ENCODE assay signal across 9 mouse cellular contexts in the genomic region with DNA sequence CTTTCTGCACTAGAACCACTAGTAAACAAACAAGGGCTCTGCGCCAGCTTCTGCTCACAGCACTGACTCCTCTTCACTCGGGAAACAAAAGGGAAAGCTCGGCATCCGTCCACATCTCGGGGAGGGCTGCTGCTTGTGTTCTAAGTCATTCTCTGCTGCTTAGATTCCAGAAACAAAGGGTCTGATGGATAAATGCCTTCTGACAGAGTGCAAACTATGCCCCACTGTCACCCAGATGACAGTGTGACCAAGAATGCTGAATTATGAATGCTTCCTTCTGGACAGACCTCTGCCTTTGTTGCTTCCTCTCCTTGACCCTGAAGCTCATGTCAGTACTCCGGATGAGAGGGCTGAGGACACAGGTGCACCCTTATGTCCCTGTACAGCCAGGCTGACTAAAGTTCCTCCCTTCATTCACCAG.
A peak's percentile ranks its signal among the peaks of the same experiment; 100 is the strongest.
DNase-seq lines count a peak whose midpoint lies in the region; ATAC-seq and TF ChIP-seq lines count a peak whose summit lies in the region.
"Had no signal": no experiment of that assay in that cellular context is flagged by ENCODE, and none has a peak within 500 bp of the region (broad histone marks: within the 10 kb centered on the region; RNA-seq: fewer than 3 reads in every experiment).

No protein-coding gene starts in this region.

- peaks cover 11% of the 10 kb centered on the region for H3K4me1 ChIP-seq in forebrain, embryonic 16.5 days (replicated peaks; ENCODE audit: control insufficient read depth, insufficient read depth, low read length)
- H3K4me1 ChIP-seq in neural tube, embryonic 14.5 days (ENCODE audit: control insufficient read depth, insufficient read depth, low read length): no peaks in the 10 kb centered on the region
- H3K4me1 ChIP-seq: lung, embryonic 15.5 days had no signal

- peak overlapping the region; percentile 82 for H3K27ac ChIP-seq in forebrain, embryonic 16.5 days (ENCODE audit: low read length)
- H3K27ac ChIP-seq in layer of hippocampus, adult 2 months: peak overlapping the region; percentile 92
- H3K27ac ChIP-seq in neural tube, embryonic 14.5 days (ENCODE audit: low read depth, low read length): no peak overlapping the region
- H3K27ac ChIP-seq: lung, embryonic 15.5 days had no signal

- peak overlapping the region; percentile 26; the same call in 1 of the 2 replicates for H3K4me2 ChIP-seq in forebrain, embryonic 16.5 days (ENCODE audit: low read length)
- no peak overlapping the region for H3K4me2 ChIP-seq in neural tube, embryonic 14.5 days (ENCODE audit: low read depth, low read length)
- H3K4me2 ChIP-seq: lung, embryonic 15.5 days had no signal

- H3K27me3 ChIP-seq in forebrain, embryonic 16.5 days (replicated peaks; ENCODE audit: control insufficient read depth, insufficient read depth, low read length): no peaks in the 10 kb centered on the region
- no peaks in the 10 kb centered on the region for H3K27me3 ChIP-seq in neural tube, embryonic 14.5 days (ENCODE audit: control insufficient read depth, insufficient read depth, low read length)
- H3K27me3 ChIP-seq: lung, embryonic 15.5 days had no signal

- DNase-seq in gastrocnemius, adult 18-20 months (ENCODE audit: low spot score): peak; percentile 14
- no peak for DNase-seq in gastrocnemius, postnatal 25 days
- DNase-seq in adrenal gland, postnatal 10 days: peak; percentile 37
- DNase-seq in layer of hippocampus, adult 2 months (ENCODE audit: low spot score in 2 of 2): peak; percentile 53 to 60
- DNase-seq in yolk sac, embryonic 10.5 days (ENCODE audit: low spot score): no peak
- no peak for DNase-seq in spleen, postnatal 36 days (ENCODE audit: low spot score in 2 of 2)

- no peak for TF ChIP-seq CTCF in layer of hippocampus, adult 2 months (conservative IDR thresholded peaks at IDR 0.05)

- no peaks in the 10 kb centered on the region for H3K36me3 ChIP-seq in forebrain, embryonic 16.5 days (ENCODE audit: control insufficient read depth, insufficient read depth)
- no peaks in the 10 kb centered on the region for H3K36me3 ChIP-seq in neural tube, embryonic 14.5 days (ENCODE audit: control insufficient read depth, insufficient read depth, low read length)
- H3K36me3 ChIP-seq: lung, embryonic 15.5 days had no signal

- ATAC-seq in forebrain, embryonic 16.5 days: peak; percentile 72
- peak; percentile 54; the same call in 1 of the 2 replicates for ATAC-seq in neural tube, embryonic 14.5 days (ENCODE audit: low read depth)

- no peak overlapping the region for H3K9ac ChIP-seq in forebrain, embryonic 16.5 days (replicated peaks; ENCODE audit: low read depth, low read length)
- H3K9ac ChIP-seq in neural tube, embryonic 14.5 days (replicated peaks; ENCODE audit: low read depth, low read length): no peak overlapping the region
- H3K9ac ChIP-seq: lung, embryonic 15.5 days had no signal

- no peak overlapping the region for H3K4me3 ChIP-seq in forebrain, embryonic 16.5 days (replicated peaks; ENCODE audit: low read length)
- peak overlapping the region; percentile 33 for H3K4me3 ChIP-seq in layer of hippocampus, adult 2 months
- H3K4me3 ChIP-seq in neural tube, embryonic 14.5 days (ENCODE audit: low read depth, low read length): no peak overlapping the region
- H3K4me3 ChIP-seq: lung, embryonic 15.5 days had no signal

- 25% methylated on average over 6 of the region's 6 CpGs for WGBS in forebrain, embryonic 16.5 days
- WGBS in neural tube, embryonic 14.5 days: 29% methylated on average over 6 of the region's 6 CpGs

- no peaks in the 10 kb centered on the region for H3K9me3 ChIP-seq in forebrain, embryonic 16.5 days (ENCODE audit: control insufficient read depth, low read length)
- H3K9me3 ChIP-seq in neural tube, embryonic 14.5 days (ENCODE audit: control insufficient read depth, low read length): no peaks in the 10 kb centered on the region
- H3K9me3 ChIP-seq: lung, embryonic 15.5 days had no signal

Comparison
In these comparisons a context has a peak if more than half of its experiments do, and no peak if none do; other contexts are left out.
1. DNase-seq: peak in gastrocnemius, adult 18-20 months (single experiment), adrenal gland, postnatal 10 days (single experiment) and layer of hippocampus, adult 2 months (2 of 2); none in gastrocnemius, postnatal 25 days (single experiment), yolk sac, embryonic 10.5 days (single experiment) and spleen, postnatal 36 days (0 of 2).